Mouse (Mus musculus) heart, embryonic 13.5 days (tissue): ENCODE measurements around the gene Cox5a. TPM values are rescaled to one million over a fixed set of nuclear protein-coding genes. Genes with fewer than 3 reads are reported as not detected.

Experiments
- ATAC-seq: fragments of 200-750 bp; cut with Nextera tagmentation; 2 replicates; pipeline ENCODE4 v1.8.0; 2017; ENCODE audit warnings: moderate TSS enrichment; ENCODE audit not compliant: insufficient number of reproducible peaks, low FRiP score, low TSS enrichment; ENCODE audit errors: extremely low read depth
- H3K27ac ChIP-seq: fragments of 300-500 bp; sonication (generic); replicated peaks from 2 replicates; pipeline ENCODE4 v1.5.1; 2015; ENCODE audit warnings: moderate library complexity, mild to moderate bottlenecking, inconsistent platforms
- H3K27me3 ChIP-seq: fragments of 300-500 bp; sonication (generic); replicated peaks from 2 replicates; pipeline ENCODE4 v1.6.1; 2015; ENCODE audit warnings: mild to moderate bottlenecking, inconsistent platforms
- H3K36me3 ChIP-seq: fragments of 300-500 bp; sonication (generic); 2 replicates; pipeline ENCODE4 v1.6.1; 2015; ENCODE audit warnings: mild to moderate bottlenecking, inconsistent platforms
- H3K4me1 ChIP-seq: fragments of 300-500 bp; sonication (generic); 2 replicates; pipeline ENCODE4 v1.6.1; 2015; ENCODE audit warnings: inconsistent platforms
- H3K4me2 ChIP-seq: fragments of 300-500 bp; sonication (generic); 2 replicates; pipeline ENCODE4 v1.6.1; 2015; ENCODE audit warnings: inconsistent platforms, mild to moderate bottlenecking, moderate library complexity
- H3K4me3 ChIP-seq: fragments of 300-500 bp; sonication (generic); 2 replicates; pipeline ENCODE4 v1.5.1; 2015; ENCODE audit warnings: moderate library complexity, mild to moderate bottlenecking, inconsistent platforms
- H3K9ac ChIP-seq: fragments of 300-500 bp; sonication (generic); 2 replicates; pipeline ENCODE4 v1.6.1; 2015; ENCODE audit warnings: inconsistent platforms, mild to moderate bottlenecking, moderate library complexity
- H3K9me3 ChIP-seq: fragments of 300-500 bp; sonication (generic); 2 replicates; pipeline ENCODE4 v1.6.1; 2016; ENCODE audit warnings: inconsistent platforms
- WGBS: fragments of 180-500 bp; shearing (Covaris S2); methylation state at CpG from one replicate; pipeline ENCODE4 v1.1.7; 2015; ENCODE audit warnings: mixed read lengths; 5-methylcytosine and 5-hydroxymethylcytosine counted together
- polyA plus RNA-seq: library from polyadenylated mRNA; unstranded; fragments of >200 nt; fragmentation: Nextera tagmentation; extraction: Ambion mirVana; gene quantifications from 2 replicates; pipeline ENCODE4 v1.2.1, GENCODE M21; 2015

Gene Cox5a
- polyA plus RNA-seq, 1 experiment from 2014 or later: 1,286 TPM

GRCm38 (mm10) chr9:57525516-57525915 lies 4.4 kb downstream of the Cox5a start:
- H3K9me3 ChIP-seq: no peaks in the 10 kb centered on the region
- 77% methylated on average over 2 of the region's 2 CpGs for WGBS
- no peaks in the 10 kb centered on the region for H3K27me3 ChIP-seq
- peaks cover 41% of the 10 kb centered on the region for H3K4me1 ChIP-seq
- no peak overlapping the region for H3K4me3 ChIP-seq
- no peak for ATAC-seq
- no peak overlapping the region for H3K4me2 ChIP-seq
- H3K9ac ChIP-seq: peak overlapping the region; percentile 25; the same call in 1 of the 2 replicates
- peaks cover 19% of the 10 kb centered on the region for H3K36me3 ChIP-seq
- H3K27ac ChIP-seq: no peak overlapping the region

DNA sequence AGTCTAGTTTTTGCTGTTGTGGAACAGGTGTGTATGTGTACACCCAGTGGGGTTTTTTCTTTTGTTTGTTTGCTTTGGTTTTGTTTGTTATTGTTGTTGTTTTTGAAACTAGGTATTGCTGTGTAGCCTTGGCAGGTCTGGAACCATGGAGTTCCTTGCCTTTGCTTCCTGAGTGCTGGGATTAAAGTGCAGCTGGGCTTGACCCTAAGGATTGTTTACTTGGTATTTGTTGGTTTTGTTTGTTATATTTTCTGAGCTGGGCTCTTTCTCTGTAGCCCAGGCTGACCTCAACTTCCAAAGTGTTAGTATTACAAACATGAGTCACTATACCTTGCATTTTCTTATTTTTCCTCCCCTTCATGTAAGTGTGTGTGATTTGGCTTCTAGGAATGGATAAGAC lies 5.4 kb downstream of the Cox5a start:
- Histone ChIP-seq H3K27me3 (no peaks in the 10 kb centered on the region), H3K4me2 (no peak overlapping the region), H3K27ac (no peak overlapping the region), H3K4me1 (peaks cover 40% of the 10 kb centered on the region), H3K36me3 (peaks cover 27% of the 10 kb centered on the region), H3K9me3 (no peaks in the 10 kb centered on the region), H3K9ac (no peak overlapping the region), H3K4me3 (no peak overlapping the region)
- ATAC-seq: no peak

DNA sequence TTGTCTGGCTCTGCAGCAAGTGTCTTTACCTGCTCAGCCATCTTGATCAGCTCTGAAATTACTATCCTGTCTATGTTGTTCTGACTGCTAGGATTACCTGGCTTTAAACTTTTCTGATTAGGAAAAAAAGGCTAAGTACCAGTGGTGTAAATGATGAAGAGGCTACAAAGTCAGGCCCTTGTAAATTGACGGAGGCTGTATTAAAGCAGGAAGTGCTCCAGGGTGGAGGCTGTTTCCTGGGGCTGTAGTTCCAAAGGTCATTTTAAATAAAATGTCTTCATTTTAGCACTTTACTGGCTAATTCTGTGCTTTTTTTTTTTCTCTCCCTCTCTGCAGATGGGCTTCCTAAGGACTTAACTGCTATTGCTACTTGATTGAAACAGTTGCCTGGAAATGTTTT lies 10.9 kb downstream of the Cox5a start:
- 79% methylated on average over 1 of the region's 1 CpGs for WGBS
- peaks cover 68% of the 10 kb centered on the region for H3K36me3 ChIP-seq
- ATAC-seq: no peak
- H3K27me3 ChIP-seq: no peaks in the 10 kb centered on the region
- no peak overlapping the region for H3K9ac ChIP-seq
- H3K4me1 ChIP-seq: peaks cover 7% of the 10 kb centered on the region
- no peak overlapping the region for H3K4me3 ChIP-seq
- no peak overlapping the region for H3K4me2 ChIP-seq
- H3K27ac ChIP-seq: no peak overlapping the region
- no peaks in the 10 kb centered on the region for H3K9me3 ChIP-seq

GRCm38 (mm10) chr9:57536362-57536761 lies 15.3 kb downstream of the Cox5a start:
- Histone ChIP-seq H3K9ac (peak overlapping the region; percentile 94), H3K9me3 (no peaks in the 10 kb centered on the region), H3K27me3 (no peaks in the 10 kb centered on the region), H3K4me1 (peaks cover 21% of the 10 kb centered on the region), H3K4me3 (no peak overlapping the region), H3K36me3 (peaks cover 65% of the 10 kb centered on the region), H3K4me2 (peak overlapping the region; percentile 89), H3K27ac (no peak overlapping the region)
- no peak for ATAC-seq
- WGBS: 78% methylated on average over 5 of the region's 5 CpGs

- Histone ChIP-seq H3K36me3 (peaks cover 64% of the 10 kb centered on the region), H3K9me3 (no peaks in the 10 kb centered on the region), H3K4me2 (peak within 1 kb of the TSS; percentile 89), H3K27ac (peak within 1 kb of the TSS; percentile 88), H3K9ac (peak within 1 kb of the TSS; percentile 94), H3K27me3 (no peaks in the 10 kb centered on the region), H3K4me1 (peaks cover 21% of the 10 kb centered on the region), H3K4me3 (peak within 1 kb of the TSS; percentile 96)
- ATAC-seq: peak; percentile 67
- 3% methylated on average over 45 of the region's 45 CpGs for WGBS
Measured at GRCm38 (mm10) chr9:57537044-57537727, 16.1 kb downstream of the Cox5a start, which contains the start of gene Fam219b. Gene Fam219b (plus strand): TSS chr9:57537528.

- peak overlapping the region; percentile 96 for H3K4me3 ChIP-seq
Measured at GRCm38 (mm10) chr9:57537728-57538181, 16.7 kb downstream of the Cox5a start.

GRCm38 (mm10) chr9:57539550-57539949 lies 18.5 kb downstream of the Cox5a start:
- Histone ChIP-seq H3K4me1 (peaks cover 21% of the 10 kb centered on the region), H3K9ac (no peak overlapping the region), H3K4me3 (no peak overlapping the region), H3K27ac (no peak overlapping the region), H3K36me3 (peaks cover 64% of the 10 kb centered on the region), H3K27me3 (no peaks in the 10 kb centered on the region), H3K4me2 (no peak overlapping the region), H3K9me3 (no peaks in the 10 kb centered on the region)
- WGBS: 90% methylated on average over 2 of the region's 2 CpGs
- no peak for ATAC-seq

More at GRCm38 (mm10) chr9:57537728-57538181, 16.7 kb downstream of the Cox5a start:
- WGBS: under 1% methylated on average over 24 of the region's 24 CpGs
- Histone ChIP-seq H3K27me3 (no peaks in the 10 kb centered on the region), H3K4me2 (peak overlapping the region; percentile 89), H3K9me3 (no peaks in the 10 kb centered on the region), H3K27ac (peak overlapping the region; percentile 88), H3K4me1 (peaks cover 21% of the 10 kb centered on the region), H3K9ac (peak overlapping the region; percentile 94), H3K36me3 (peaks cover 64% of the 10 kb centered on the region)
- no peak; the same call in 1 of the 2 replicates for ATAC-seq

DNA sequence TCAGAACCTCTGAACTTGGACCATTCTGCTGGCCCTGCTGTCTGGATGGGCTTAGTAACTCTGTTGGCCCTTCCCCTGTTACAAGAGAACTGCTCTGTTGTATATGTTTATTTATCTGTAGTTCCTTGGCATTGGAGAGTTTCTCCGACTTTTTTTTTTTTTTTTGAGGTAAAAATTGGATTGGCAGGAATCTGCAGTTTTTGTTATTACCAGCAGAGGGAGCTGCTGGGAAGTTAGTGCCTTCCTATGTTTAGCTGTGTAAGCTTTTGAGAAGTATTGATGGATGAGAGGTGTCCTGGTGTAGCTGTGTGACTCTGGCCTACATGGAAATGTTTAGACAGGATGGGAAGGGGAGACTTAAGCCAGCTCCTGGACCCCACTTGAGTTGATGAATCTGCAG lies 20.2 kb downstream of the Cox5a start:
- no peaks in the 10 kb centered on the region for H3K9me3 ChIP-seq
- H3K36me3 ChIP-seq: peaks cover 72% of the 10 kb centered on the region
- no peak for ATAC-seq
- no peaks in the 10 kb centered on the region for H3K27me3 ChIP-seq
- peaks cover 21% of the 10 kb centered on the region for H3K4me1 ChIP-seq
- H3K9ac ChIP-seq: no peak overlapping the region
- no peak overlapping the region for H3K27ac ChIP-seq
- H3K4me3 ChIP-seq: no peak overlapping the region
- WGBS: 3% methylated on average over 1 of the region's 1 CpGs
- no peak overlapping the region for H3K4me2 ChIP-seq

DNA sequence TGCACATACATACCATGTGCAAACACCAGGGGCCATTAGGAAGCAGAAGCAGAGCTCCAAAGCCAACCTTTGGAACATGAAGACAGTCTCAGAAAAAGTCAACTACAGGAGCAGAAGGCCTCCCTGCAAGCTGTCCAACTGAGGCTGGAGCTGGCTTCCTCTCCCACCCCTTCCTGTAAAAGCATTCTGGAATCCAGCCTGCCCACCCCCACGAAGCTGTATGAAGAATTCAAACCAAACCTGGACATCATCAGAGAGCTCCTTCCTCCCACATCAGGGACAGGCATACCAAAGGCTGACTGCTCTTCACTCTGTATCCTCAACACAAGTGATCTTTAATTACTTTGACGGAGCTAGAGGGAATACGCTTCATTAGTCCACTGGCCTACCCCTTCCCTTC lies 22.9 kb downstream of the Cox5a start:
- Histone ChIP-seq H3K27me3 (no peaks in the 10 kb centered on the region), H3K4me1 (peaks cover 21% of the 10 kb centered on the region), H3K9me3 (no peaks in the 10 kb centered on the region), H3K36me3 (peaks cover 97% of the 10 kb centered on the region), H3K4me3 (no peak overlapping the region), H3K4me2 (no peak overlapping the region), H3K27ac (no peak overlapping the region), H3K9ac (no peak overlapping the region)
- WGBS: 71% methylated on average over 3 of the region's 3 CpGs
- ATAC-seq: no peak

DNA sequence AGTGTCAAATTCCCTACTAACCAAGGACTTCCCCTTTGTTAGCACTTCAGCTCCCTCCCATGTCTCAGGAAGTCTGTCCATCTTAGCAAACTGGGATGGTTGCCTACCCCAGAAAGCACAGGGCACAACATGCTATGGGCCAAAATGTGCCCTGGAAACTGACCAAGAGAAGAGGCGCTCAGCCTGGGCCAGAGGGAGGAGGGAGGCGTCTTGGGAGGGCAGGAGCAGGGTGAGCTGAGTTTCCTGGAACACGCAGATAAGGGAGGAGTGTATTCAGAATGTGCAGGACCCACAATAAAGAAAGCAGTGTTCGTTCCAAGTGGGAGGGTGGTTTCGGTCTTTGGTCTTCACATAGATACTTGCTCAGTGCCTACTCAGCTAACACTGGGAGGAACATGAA lies 26.2 kb downstream of the Cox5a start:
- no peaks in the 10 kb centered on the region for H3K9me3 ChIP-seq
- H3K9ac ChIP-seq: no peak overlapping the region
- H3K4me3 ChIP-seq: no peak overlapping the region
- H3K27me3 ChIP-seq: no peaks in the 10 kb centered on the region
- 0 out of 2 replicates have a peak overlapping the region, but pooled peaks have one; percentile 24 for H3K27ac ChIP-seq
- ATAC-seq: no peak
- 45% methylated on average over 5 of the region's 5 CpGs for WGBS
- H3K4me2 ChIP-seq: no peak overlapping the region
- H3K36me3 ChIP-seq: peaks cover 83% of the 10 kb centered on the region
- peaks cover 52% of the 10 kb centered on the region for H3K4me1 ChIP-seq

DNA sequence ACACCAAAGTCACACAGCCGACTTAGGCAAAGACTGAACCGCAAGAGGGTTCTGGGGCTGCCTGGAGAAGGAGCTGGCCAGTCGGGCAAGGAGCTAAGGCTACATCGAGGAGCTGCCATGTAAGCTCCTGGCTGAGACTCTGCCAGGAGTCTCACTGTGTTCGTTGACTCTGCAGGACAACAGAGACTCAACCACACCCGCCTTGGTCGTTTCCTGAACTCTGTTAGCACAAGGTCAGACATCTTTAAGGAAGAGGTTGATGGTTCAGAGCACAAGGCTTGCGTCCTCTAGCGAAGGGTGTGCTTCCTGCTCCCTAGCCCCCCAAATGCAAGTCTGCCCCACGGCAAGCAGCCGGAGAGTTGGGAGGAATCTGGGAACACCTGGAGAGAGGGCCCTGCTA lies 26.8 kb downstream of the Cox5a start:
- Histone ChIP-seq H3K36me3 (peaks cover 77% of the 10 kb centered on the region), H3K27ac (no peak overlapping the region), H3K4me1 (peaks cover 54% of the 10 kb centered on the region), H3K9me3 (no peaks in the 10 kb centered on the region), H3K4me3 (no peak overlapping the region), H3K4me2 (no peak overlapping the region), H3K27me3 (no peaks in the 10 kb centered on the region), H3K9ac (no peak overlapping the region)
- 78% methylated on average over 11 of the region's 11 CpGs for WGBS
- no peak for ATAC-seq

- Histone ChIP-seq H3K4me2 (no peak overlapping the region), H3K4me1 (peaks cover 56% of the 10 kb centered on the region), H3K36me3 (peaks cover 64% of the 10 kb centered on the region), H3K9me3 (no peaks in the 10 kb centered on the region), H3K9ac (peak overlapping the region; percentile 15; the same call in 1 of the 2 replicates), H3K4me3 (no peak overlapping the region), H3K27ac (peak overlapping the region; percentile 90; the same call in 1 of the 2 replicates), H3K27me3 (no peaks in the 10 kb centered on the region)
- ATAC-seq: no peak
- 87% methylated on average over 4 of the region's 4 CpGs for WGBS
Measured at GRCm38 (mm10) chr9:57549186-57549585, 28.1 kb downstream of the Cox5a start.
